Mouse (Mus musculus): Measurements from ENCODE around the gene Cwc27.

Gene Cwc27

DNA sequence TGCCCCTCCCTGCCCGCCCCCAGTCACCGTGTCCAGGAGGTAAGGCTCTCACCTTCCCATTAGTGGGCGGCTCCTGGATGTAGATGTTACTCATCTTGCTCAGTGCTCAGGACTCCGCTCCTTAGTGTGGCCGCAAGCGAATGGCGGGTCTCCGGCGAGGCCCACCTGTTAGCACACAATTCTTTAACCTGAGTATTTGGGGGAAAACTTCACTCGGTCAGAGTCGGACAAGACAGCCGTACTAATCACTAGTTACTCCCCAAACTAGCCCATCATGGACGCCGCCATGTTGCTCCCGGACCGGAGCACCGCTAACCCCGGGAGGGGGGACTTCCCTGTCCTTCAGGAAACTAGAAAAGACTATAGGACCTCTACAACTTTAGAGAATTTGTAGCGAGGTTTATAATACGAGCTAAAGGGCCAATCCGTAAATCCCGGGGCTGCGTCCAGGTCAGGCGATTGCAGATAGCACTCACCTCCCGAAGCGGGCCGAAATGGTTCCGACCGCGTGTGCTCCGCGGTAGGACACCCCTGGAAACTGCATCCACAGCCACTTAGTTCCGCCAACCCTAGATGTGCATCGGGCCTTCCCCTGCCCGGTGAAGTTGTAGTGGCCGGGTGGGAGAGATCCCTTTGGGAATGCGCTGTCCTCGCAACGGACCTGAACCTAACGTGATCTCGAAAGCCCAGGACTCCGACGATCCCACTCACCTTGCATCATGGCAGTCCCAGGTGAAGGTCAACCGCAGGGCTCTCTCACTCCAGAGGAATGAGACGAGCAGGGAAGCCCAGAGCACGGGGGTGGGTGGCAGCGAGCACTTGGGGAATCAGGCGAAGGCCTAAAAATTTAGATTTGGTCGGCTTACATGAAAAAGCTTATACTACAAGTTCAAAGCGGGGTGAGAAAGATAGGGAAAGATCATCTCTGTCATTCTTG, at the start of gene Cwc27:
Gene Cwc27, minus strand, starts transcription at position 508 of the 937 bp plus-strand sequence.
- DNase-seq (ENCODE audit: low read depth, low spot score) = peak; percentile 96

DNA sequence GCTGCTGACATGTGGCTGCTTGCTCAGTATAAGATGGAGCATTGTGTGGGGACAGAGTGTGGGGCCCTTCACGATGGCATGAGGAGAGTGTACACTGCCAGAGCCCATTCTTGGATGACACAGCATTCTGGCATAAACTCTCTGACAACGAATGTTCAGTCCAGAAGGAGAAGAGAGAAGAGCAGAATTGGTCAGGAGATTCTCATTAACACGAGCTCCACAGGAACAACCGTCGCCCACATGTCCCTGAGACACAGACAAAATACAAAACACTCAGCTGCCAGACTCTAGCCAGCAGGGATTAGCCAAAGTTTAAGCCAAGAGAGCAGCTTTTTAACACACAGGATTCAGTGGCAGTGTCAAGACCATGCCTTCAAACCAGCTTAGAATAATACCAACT, 49.8 kb upstream of the Cwc27 start:
- DNase-seq (ENCODE audit: low read depth, low spot score) = peak; percentile 45

DNA sequence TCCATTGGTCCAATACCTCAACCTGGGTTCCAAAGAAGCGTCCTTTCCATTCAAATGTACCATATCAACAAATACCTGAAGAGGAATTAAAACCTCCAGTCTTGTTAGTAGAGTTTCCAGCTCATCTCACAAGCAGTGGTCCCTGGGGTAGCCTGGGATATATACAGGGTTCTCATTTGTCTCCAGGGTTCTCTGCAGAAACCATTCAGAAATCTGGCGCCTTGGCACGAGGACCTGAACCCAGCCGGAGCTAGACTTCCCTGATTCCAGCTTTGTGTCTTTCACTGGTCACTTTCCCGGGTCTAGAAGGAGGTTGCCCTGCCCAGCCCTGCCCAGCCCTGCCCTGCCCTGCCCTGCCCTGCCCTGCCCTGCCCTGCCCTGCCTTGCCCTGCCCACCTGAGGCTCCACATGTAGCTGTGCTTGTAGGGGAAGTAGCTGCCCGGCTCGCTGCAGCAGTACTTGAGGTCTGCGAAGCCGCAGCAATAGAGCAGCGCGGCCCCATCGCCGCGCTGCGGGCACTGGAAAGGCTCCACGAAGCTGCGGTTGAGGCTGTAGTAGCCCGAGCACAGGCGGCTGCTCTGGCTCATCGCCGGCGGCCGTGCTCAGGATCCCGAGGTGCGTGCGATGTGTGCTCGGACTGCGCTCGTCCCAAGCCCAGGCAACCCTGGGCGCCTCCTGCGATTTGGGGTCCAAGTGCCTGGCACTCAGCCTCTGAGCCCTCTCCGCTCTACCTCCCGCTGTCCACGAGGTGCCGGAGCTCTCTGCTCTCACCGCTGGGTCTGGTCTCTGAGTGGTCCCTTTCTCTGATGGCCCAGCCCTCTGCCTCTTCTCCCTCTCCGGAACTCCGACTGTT, 46.4 kb upstream of the Cwc27 start, which contains the start of gene Shisal2b:
Gene Shisal2b, minus strand, starts transcription at position 767 of the 853 bp plus-strand sequence.
- peak; percentile 43 for DNase-seq (ENCODE audit: low read depth, low spot score)

DNA sequence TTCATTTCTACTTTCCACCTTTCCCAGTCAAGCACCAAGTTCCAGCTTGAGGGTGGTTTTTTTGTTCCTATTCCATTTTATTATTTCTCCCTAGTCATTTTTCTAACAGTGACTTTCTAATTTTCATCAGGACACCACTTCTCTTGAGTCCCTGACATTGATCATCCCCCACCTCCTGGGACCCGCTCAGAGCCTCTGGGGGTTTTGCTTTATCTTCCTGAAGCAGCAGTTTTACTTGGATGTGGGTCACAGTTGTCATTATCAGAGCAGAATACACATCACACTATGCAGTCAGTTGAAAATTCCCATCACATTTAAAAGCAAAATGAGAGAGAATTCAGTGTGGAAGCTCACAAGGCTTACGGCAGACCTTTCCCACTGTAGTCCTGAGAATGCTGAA, 36.7 kb upstream of the Cwc27 start:
- no peak for DNase-seq (ENCODE audit: low read depth, low spot score)

DNA sequence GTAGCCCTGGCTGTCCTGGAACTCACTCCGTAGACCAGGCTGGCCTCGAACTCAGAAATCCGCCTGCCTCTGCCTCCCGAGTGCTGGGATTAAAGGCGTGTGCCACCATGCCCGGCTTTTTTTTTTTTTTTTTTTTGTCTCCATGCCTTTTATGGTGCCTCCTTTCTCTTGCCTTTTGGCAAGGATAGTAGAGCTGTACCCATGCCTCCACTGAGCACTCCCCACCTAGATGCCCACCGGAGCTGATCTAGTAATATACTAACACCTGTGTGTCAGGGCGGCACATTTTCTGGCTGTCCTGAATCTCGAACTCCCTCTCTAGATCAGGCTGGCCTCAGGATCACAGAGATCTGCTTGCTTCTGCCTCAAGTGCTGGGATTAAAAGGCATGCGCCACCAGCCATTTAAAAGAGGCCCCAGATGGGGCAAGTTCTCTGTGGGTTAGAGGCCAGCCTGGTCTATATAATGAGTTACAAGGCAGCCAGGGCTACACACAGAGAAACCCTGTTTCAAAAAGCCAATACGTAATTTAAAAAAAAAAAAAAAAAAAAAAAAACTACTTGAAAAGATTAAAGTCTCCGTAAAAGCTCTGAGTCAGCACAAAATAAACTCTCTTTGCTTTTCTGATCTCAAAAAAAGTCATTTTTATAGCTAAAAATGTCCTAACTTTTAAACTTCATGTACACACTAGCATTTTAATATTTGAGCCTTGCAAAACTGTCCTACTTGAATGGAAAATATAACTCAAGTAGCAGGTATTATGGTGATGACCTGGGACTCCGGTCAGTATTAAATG, 26.6 kb upstream of the Cwc27 start:
- no peak for DNase-seq (ENCODE audit: low read depth, low spot score)

DNA sequence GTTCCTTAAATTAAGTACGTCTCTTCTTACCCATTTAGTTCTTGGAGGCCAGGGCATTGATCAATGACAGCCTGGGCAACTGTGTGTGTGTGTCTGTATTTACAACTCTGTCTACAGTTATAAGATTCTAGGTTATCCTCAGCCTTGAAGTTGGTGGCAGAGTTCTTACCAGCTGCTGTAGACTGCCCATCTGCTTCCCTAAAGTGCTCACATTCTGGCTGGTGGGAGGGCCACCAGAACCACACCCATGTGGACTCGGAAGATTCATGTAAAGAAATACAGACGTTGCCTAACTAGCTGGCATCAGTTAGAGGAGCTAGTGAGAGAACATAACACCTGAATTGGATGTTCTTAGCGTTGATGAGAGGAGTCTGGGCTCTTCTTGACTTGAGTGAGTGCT, 25.0 kb upstream of the Cwc27 start:
- DNase-seq (ENCODE audit: low read depth, low spot score) = peak; percentile 31

DNA sequence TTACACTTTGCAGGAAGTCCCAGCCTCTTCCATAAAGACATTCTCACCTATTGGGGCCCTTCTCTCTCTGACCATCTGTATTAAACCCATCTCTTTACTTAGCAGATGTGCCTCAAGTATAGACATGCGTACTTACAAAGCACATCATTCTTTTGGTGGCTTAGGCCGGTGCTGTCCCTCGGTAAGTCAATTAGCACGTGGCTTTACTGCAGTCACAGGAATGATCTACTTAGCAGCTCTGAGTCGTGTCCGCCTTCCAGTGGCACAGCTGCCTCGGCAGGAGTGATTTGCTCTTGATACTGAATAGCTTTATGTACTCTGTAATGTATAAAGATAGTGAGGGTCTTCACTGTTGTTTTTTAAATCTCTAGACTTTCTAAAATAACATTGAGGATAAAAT, 20.7 kb upstream of the Cwc27 start:
- no peak for DNase-seq (ENCODE audit: low read depth, low spot score)

DNA sequence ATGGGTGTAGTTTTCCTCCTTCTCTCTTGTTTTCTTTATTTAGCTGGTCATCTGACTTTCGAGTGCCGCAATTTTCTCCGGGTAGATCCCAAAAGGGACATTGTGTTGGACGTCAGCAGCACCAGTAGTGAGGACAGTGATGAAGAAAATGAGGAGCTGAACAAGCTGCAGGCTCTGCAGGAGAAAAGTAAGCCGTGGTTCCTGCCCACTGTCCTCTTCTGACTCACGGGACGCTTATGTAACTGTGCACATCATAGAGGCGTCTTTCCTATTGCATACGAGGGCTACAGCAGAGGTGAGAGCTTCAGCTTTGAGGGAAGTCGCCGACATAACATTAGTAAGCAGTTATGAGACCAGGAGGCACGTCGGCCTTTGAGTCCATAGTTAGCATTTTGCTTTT, 15.9 kb upstream of the Cwc27 start:
- peak; percentile 68 for DNase-seq (ENCODE audit: low read depth, low spot score)

DNA sequence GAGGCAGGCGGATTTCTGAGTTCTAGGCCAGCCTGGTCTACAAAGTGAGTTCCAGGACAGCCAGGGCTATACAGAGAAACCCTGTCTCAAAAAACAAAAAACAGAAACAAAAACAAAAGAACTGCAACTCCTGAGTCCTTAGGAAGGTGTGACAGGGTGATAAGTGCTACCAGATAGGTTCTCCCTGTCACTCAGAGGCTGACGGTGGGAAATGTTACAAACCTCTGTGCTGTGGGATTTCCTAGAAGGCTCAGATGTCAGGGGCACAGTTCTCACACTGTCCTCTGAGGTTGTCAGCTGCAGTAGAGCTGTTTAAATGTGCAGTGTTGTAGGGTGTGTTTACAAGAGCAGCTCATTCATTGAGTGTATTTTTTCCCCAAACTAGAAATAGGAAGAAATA, 8.5 kb upstream of the Cwc27 start:
- DNase-seq (ENCODE audit: low read depth, low spot score) = no peak

DNA sequence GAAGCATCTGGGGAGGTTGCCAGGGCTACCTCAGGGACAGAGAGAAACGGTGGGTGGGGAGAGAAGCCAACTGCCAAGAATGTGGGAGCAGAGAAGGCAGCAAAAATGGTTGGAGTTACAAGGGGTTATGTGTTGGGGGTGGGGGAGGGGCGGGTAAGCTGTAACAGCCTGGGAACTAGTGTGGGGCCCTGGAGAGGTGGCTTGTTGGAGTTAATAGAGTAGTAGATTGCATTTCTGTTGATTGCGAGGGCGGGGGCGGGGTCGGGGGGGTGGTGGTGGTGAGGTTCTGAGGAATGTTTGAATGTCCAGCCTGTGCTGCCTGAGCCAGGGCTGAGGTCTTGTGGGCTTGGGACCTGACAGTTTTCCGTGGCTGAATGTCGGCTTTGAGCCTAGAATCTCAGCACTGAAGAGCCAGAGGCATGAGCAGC, 5.5 kb upstream of the Cwc27 start:
- peak; percentile 52 for DNase-seq (ENCODE audit: low read depth, low spot score)

DNA sequence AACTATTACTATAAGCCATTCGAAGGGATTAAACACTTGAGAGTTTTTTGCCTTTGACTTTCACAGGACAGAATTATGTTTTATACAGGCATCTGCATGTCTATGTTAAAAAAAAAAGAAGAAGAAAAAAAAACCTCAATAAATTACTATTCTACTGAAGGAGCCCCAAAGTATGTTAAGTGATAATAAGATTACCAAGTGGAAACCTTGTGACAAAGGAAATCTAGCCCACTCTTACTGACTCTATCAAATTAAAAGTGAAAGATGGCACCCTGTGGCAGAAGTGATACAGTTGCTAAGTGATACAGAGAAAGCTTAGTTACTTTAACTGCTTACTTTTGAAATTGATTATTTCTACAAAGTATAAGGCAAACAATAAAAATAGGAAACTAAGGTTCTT, 5.0 kb upstream of the Cwc27 start:
- no peak for DNase-seq (ENCODE audit: low read depth, low spot score)

DNA sequence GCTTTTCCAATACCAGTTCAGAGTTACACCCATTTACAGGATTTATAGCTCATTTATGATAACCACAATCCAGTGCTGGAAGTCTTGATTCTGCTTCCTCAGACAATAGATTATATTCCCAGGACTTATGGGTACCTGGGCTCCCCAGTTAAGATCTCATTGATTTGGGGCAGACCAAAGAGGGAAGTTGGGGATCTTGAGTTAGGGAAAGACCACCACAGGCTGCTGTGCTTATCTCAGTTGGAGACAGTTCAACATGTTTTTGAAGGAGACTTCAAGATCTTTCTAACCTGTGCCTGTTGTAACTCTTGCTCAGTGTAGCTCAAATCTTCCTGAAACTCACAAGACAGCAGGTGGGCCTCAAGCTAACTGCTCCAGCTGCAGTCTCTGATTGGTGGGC, 4.2 kb upstream of the Cwc27 start:
- DNase-seq (ENCODE audit: low read depth, low spot score) = no peak

DNA sequence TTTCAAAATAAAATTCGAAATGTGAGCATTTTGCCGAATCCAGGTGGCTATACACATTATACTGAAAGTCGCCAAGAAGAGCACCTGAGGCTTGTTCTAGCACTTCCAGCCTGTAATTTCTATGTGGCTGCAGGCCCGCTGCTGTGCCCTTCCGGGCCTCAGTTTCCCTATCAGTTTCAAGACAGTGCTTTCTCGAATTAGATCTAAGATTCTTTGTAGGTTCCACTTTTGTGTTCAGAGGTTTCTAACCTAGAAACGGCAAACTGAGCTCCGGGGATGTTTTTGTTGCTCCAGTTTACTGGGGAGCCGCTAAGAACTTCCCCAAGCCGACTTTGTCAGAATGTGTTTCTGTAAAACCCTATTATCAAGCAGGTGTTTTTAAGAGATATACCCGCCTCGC, 754 bp upstream of the Cwc27 start:
- peak; percentile 3 for DNase-seq (ENCODE audit: low read depth, low spot score)

DNA sequence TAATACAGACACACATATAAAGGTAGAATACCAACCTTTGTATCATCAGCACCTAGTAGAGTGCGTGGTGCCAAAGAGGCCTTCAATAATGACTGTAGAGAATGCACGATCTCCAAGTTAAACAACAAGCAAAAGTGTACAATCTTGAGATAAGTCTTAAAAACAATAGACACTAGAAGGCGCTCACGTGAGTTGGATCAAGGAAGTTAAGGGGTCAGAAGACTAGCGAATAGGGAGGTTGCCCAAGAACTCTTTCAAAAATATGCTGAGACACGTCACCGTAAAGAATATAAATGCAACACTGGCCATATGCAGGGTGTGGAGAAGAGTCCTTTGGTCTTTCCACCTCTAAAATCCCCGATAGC, 690 bp downstream of the Cwc27 start:
- peak; percentile 37 for DNase-seq (ENCODE audit: low read depth, low spot score)

DNA sequence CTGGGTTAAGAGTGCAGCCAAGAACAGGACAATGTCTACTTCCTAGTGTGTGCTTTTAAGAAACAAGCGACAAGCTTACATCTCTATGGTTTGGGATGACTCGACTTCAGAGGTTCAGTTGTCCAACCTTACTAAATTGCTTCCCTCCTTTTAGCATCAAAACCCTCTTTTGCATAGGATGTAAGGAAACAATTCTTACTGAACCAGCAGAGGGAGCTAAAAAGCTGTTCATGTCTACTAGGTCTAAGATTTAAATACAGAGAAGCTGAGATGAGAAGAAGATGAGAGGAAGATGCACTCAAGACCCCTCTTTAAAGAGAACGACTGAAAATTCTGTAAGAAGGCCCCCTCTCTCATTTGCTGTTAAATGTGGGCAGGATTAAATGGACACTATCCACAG, 11.3 kb downstream of the Cwc27 start:
- peak; percentile 79 for DNase-seq (ENCODE audit: low read depth, low spot score)

DNA sequence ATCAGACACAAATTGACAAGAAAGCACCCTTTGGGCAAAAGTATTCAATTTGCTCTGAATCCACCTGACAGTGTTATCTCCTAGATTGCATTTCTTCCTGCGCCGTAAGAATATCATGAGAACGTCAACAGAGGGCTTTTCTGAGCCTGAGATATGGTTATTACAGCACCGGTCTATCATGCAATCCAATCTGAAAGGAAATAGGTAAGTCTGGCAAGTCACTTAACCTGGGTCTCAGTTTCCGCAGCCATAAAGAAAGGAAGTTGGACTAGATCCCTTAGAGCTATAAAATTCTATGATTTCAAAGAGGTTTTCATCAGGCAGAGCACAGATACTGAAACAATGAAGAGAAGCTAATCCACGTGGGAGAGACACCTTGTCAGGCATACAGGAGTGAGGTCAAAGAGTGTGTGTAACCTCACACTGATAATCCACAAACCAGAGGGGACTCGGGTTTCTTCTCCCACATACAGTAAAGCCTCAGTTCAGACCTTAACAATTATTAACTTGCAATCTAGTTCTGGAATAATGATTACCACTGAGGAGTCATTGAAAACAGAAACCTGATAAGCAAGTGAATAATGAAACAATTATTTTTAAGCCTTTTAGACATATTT, 17.3 kb downstream of the Cwc27 start:
- DNase-seq (ENCODE audit: low read depth, low spot score) = no peak

DNA sequence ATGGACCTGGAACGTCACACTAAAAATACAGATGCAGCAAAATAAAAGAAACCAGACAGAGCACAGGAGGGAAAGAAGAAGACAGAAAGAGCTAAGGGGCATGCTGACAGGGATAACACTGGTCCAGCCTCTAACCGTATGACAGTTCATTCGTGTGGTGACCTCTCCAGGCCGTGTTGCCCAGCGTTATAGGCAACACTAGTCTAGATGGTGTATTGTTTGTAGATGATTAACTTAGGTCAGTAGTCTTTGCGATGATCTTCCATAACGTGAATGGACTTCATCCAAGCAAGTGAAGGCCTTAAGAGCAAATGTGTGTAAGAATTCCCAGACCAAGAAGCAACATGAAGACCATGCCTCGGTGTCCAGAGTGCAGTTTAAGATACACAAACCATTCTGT, 17.9 kb downstream of the Cwc27 start:
- DNase-seq (ENCODE audit: low read depth, low spot score) = no peak

DNA sequence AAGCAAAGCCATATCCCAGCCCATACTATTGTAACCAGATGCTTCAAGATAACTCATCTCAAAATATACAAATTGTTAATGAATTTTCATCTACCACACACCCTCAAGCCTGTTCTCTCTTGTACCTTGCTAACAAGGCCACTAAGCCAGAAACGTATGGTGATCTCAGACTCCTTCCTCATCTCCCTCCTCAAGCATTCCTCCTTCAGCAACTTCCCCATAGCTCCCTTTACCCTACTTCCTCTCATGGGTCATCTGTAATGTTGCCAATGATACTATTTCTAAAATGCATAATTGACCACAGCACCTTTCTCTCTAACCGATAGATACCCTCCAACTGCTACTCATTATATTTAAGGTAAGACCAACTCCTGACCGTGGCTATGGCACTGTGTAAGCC, 22.5 kb downstream of the Cwc27 start:
- DNase-seq (ENCODE audit: low read depth, low spot score) = no peak

DNA sequence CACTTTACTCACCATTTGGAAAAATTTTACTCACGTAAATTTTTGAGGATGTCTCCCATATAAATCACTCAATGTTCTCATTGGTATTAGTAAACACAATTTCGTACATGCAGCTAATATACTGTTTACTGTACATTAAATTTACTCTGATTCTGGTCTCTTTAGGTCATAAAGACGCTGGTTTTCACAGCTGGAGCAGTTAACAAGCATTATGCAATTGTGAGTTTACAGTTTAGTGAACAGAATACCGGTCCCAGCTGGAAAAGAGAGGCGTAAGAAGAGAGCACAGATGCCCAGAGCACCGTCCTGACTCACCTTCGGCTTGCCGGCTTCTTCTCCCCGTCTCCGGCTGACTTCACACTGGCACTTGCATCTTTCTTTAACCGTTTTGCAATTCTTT, 24.8 kb downstream of the Cwc27 start, which contains the start of gene Srek1ip1:
Gene Srek1ip1, plus strand, starts transcription at position 301 of the 400 bp plus-strand sequence.
- DNase-seq (ENCODE audit: low read depth, low spot score) = no peak

DNA sequence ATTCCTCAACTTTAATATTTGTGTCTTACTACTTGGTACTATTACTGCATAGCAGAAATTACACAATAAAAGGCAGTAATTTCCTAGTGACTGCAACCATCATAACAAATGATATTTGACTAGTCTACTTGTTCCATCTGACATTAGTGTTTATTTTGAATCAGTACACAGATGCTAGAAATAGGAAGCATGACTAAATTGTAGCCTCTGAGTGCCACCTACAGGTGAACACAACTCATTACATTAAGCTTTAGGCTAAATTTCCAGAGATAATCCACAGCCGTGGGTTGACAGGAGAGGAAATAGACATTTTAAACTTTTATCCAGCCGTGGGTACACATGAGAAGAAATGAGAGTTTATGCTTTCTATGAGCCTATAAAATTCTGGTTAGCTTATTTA, 27.3 kb downstream of the Cwc27 start:
- peak; percentile 74 for DNase-seq (ENCODE audit: low read depth, low spot score)

DNA sequence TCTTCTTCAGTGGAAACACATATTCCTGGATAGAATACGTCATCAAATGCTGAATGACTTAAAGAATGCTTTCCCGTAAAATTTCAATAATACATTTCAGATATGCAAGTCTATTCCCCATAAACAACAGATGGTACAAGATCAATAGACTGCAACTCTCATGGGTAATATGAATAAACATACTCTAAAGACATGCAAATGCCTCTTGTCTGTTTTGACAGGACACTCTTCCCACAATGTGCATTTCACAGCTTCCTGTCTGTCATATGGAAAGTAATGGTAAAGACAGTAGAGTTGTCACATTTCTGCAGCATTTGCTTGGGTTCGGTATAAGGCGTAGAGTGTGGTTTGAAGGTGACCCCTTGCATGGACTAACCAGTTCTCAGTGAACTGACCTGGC, 29.7 kb downstream of the Cwc27 start:
- no peak for DNase-seq (ENCODE audit: low read depth, low spot score)

Data from brain, adult 2 months (tissue).